Mouse (Mus musculus): ENCODE measurements around the gene Dyrk3. TPM values are rescaled to one million over a fixed set of nuclear protein-coding genes. Genes with fewer than 3 reads are reported as not detected.

Dyrk3 gene
- polyA plus RNA-seq, 2 experiments = 1.7 to 2.3 TPM

- ATAC-seq (ENCODE audit: low FRiP score, low read depth) (no peak), DNase-seq (ENCODE audit: low spot score) (no peak)
- Histone ChIP-seq H3K4me1 (ENCODE audit: control insufficient read depth, insufficient read depth, low read length) (peaks cover 45% of the 10 kb centered on the region), H3K4me2 (replicated peaks; ENCODE audit: low read depth, low read length, severe bottlenecking) (no peak overlapping the region), H3K27me3 (ENCODE audit: control insufficient read depth, insufficient read depth, low read length) (no peaks in the 10 kb centered on the region), H3K9ac (ENCODE audit: low read depth, low read length, severe bottlenecking) (no peak overlapping the region), H3K27ac (replicated peaks; ENCODE audit: low read depth, low read length) (no peak overlapping the region), H3K9me3 (ENCODE audit: control insufficient read depth, low read length) (no peaks in the 10 kb centered on the region), H3K36me3 (ENCODE audit: control insufficient read depth, insufficient read depth, low read length) (no peaks in the 10 kb centered on the region), H3K4me3 (replicated peaks; ENCODE audit: low read length) (no peak overlapping the region)
- TF ChIP-seq POLR2A (IDR thresholded peaks at IDR 0.05; ENCODE audit: borderline replicate concordance, extremely low read depth, insufficient read depth, insufficient read length) = no peak
- WGBS = 81% methylated on average over 3 of the region's 3 CpGs
Observed at GRCm38 (mm10) chr1:131092173-131092572, 46.0 kb downstream of the Dyrk3 start.

DNA sequence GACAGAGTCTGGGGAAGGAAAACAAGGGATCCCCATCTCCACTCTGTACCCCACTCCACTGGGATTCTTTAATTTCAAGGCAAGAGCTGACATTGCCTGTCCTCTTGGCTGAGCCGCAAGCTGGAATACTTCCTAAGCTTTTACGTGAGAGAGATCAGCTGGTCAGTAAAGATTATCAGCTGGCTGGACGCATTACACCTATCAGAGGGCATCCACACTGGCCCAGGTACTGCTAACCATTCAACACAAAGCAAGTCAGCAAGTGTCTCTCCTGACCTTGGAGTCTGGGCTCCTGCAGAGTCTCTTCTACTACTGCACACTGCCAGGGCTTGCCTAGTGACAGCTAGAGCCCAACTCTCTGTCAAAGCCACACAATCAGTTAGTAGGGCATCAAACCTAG lies 46.7 kb downstream of the Dyrk3 start:
- ATAC-seq (ENCODE audit: low FRiP score, low read depth) (no peak), DNase-seq (ENCODE audit: low spot score) (no peak)
- H3K4me2 ChIP-seq (replicated peaks; ENCODE audit: low read depth, low read length, severe bottlenecking) = no peak overlapping the region
- no peaks in the 10 kb centered on the region for H3K27me3 ChIP-seq (ENCODE audit: control insufficient read depth, insufficient read depth, low read length)
- no peak overlapping the region for H3K27ac ChIP-seq (replicated peaks; ENCODE audit: low read depth, low read length)
- no peak overlapping the region for H3K9ac ChIP-seq (ENCODE audit: low read depth, low read length, severe bottlenecking)
- no peak overlapping the region for H3K4me3 ChIP-seq (replicated peaks; ENCODE audit: low read length)
- no peaks in the 10 kb centered on the region for H3K36me3 ChIP-seq (ENCODE audit: control insufficient read depth, insufficient read depth, low read length)
- no peaks in the 10 kb centered on the region for H3K9me3 ChIP-seq (ENCODE audit: control insufficient read depth, low read length)
- H3K4me1 ChIP-seq (ENCODE audit: control insufficient read depth, insufficient read depth, low read length) = peaks cover 52% of the 10 kb centered on the region
- WGBS = 78% methylated on average over 3 of the region's 3 CpGs
- no peak for TF ChIP-seq POLR2A (IDR thresholded peaks at IDR 0.05; ENCODE audit: borderline replicate concordance, extremely low read depth, insufficient read depth, insufficient read length)

DNA sequence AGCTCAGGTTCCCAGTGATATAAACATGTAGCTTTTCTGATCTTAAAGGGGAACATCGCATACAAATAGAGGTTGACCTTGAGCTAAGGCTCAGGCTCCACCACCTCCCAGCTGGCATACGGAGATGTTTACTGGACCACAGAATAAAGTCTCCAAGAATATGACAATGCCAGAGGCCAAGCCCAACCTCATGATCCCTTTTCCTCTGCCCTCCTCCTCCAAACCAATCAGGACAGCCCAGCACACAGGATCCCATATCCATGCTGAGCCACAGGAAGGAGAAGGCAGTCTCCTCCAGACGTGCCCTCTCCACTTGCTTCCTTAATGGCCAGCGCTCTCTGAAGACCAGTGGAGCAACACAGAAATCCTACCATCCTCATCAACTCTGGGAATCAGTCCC lies 47.3 kb downstream of the Dyrk3 start:
- H3K4me2 ChIP-seq (replicated peaks; ENCODE audit: low read depth, low read length, severe bottlenecking) = 0 out of 2 replicates have a peak overlapping the region, but pooled peaks have one; percentile 2
- 71% methylated on average over 4 of the region's 4 CpGs for WGBS
- H3K4me1 ChIP-seq (ENCODE audit: control insufficient read depth, insufficient read depth, low read length) = peaks cover 54% of the 10 kb centered on the region
- no peaks in the 10 kb centered on the region for H3K36me3 ChIP-seq (ENCODE audit: control insufficient read depth, insufficient read depth, low read length)
- no peak overlapping the region for H3K27ac ChIP-seq (replicated peaks; ENCODE audit: low read depth, low read length)
- H3K27me3 ChIP-seq (ENCODE audit: control insufficient read depth, insufficient read depth, low read length) = no peaks in the 10 kb centered on the region
- DNase-seq (ENCODE audit: low spot score) (no peak), ATAC-seq (ENCODE audit: low FRiP score, low read depth) (no peak)
- no peak overlapping the region for H3K9ac ChIP-seq (ENCODE audit: low read depth, low read length, severe bottlenecking)
- no peaks in the 10 kb centered on the region for H3K9me3 ChIP-seq (ENCODE audit: control insufficient read depth, low read length)
- H3K4me3 ChIP-seq (replicated peaks; ENCODE audit: low read length) = no peak overlapping the region
- TF ChIP-seq POLR2A (IDR thresholded peaks at IDR 0.05; ENCODE audit: borderline replicate concordance, extremely low read depth, insufficient read depth, insufficient read length) = no peak

GRCm38 (mm10) chr1:131090261-131090660 lies 47.9 kb downstream of the Dyrk3 start:
- Histone ChIP-seq H3K9me3 (ENCODE audit: control insufficient read depth, low read length) (no peaks in the 10 kb centered on the region), H3K4me1 (ENCODE audit: control insufficient read depth, insufficient read depth, low read length) (peaks cover 48% of the 10 kb centered on the region), H3K4me2 (replicated peaks; ENCODE audit: low read depth, low read length, severe bottlenecking) (0 out of 2 replicates have a peak overlapping the region, but pooled peaks have one; percentile 2), H3K36me3 (ENCODE audit: control insufficient read depth, insufficient read depth, low read length) (no peaks in the 10 kb centered on the region), H3K27me3 (ENCODE audit: control insufficient read depth, insufficient read depth, low read length) (no peaks in the 10 kb centered on the region), H3K9ac (ENCODE audit: low read depth, low read length, severe bottlenecking) (no peak overlapping the region), H3K27ac (replicated peaks; ENCODE audit: low read depth, low read length) (no peak overlapping the region), H3K4me3 (replicated peaks; ENCODE audit: low read length) (no peak overlapping the region)
- WGBS = 75% methylated on average over 5 of the region's 5 CpGs
- no peak for DNase-seq (ENCODE audit: low spot score)
- no peak for TF ChIP-seq POLR2A (IDR thresholded peaks at IDR 0.05; ENCODE audit: borderline replicate concordance, extremely low read depth, insufficient read depth, insufficient read length)
- ATAC-seq (ENCODE audit: low FRiP score, low read depth) = no peak

DNA sequence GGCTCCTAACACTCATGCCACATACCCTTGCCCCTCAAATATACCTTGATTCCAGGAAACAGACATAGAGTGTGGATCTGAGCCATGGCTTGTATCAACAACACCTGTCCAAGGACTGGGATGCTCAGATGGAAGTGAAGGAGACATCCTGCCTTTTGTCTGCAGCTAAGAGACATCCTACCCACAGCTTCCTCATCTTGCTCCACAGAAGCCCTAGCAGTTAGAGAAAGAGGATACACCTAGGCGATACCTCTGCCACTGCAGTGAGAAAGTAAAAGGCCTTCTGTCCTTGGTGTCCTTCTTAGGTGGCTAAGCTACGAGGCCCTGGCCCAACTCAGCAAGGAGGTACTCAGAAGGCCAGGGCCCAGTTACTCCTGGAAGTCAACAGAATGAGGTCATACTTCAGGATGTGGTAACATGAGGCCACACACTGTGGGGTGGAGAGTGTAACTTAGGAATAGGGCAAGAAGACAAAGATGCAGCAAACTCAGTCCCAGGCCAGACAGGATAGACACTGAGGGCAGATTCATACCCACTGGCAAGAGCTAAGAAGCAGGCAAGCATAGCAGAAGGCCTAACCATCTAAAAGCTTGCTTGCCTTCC lies 48.5 kb downstream of the Dyrk3 start:
- no peaks in the 10 kb centered on the region for H3K27me3 ChIP-seq (ENCODE audit: control insufficient read depth, insufficient read depth, low read length)
- 76% methylated on average over 2 of the region's 2 CpGs for WGBS
- H3K9ac ChIP-seq (ENCODE audit: low read depth, low read length, severe bottlenecking) = no peak overlapping the region
- DNase-seq (ENCODE audit: low spot score) = no peak
- no peak for ATAC-seq (ENCODE audit: low FRiP score, low read depth)
- H3K4me1 ChIP-seq (ENCODE audit: control insufficient read depth, insufficient read depth, low read length) = peaks cover 52% of the 10 kb centered on the region
- H3K36me3 ChIP-seq (ENCODE audit: control insufficient read depth, insufficient read depth, low read length) = no peaks in the 10 kb centered on the region
- H3K9me3 ChIP-seq (ENCODE audit: control insufficient read depth, low read length) = no peaks in the 10 kb centered on the region
- H3K4me3 ChIP-seq (replicated peaks; ENCODE audit: low read length) = no peak overlapping the region
- TF ChIP-seq POLR2A (IDR thresholded peaks at IDR 0.05; ENCODE audit: borderline replicate concordance, extremely low read depth, insufficient read depth, insufficient read length) = no peak
- H3K4me2 ChIP-seq (replicated peaks; ENCODE audit: low read depth, low read length, severe bottlenecking) = no peak overlapping the region
- no peak overlapping the region for H3K27ac ChIP-seq (replicated peaks; ENCODE audit: low read depth, low read length)

Measured in limb, embryonic 14.5 days (tissue).